Mouse (Mus musculus) MEL-GATA-1-ER (cell line): ENCODE measurements around the gene Anapc7.

ENCODE experiments used
- DNase-seq: peaks from one replicate; pipeline ENCODE4 v3.0.0-alpha.2; 2012; ENCODE audit warnings: low read depth; ENCODE audit errors: extremely low read depth

Anapc7 gene

GRCm38 (mm10) chr5:122493035-122493434, 71.5 kb downstream of the Anapc7 start:
- no peak for DNase-seq

DNA sequence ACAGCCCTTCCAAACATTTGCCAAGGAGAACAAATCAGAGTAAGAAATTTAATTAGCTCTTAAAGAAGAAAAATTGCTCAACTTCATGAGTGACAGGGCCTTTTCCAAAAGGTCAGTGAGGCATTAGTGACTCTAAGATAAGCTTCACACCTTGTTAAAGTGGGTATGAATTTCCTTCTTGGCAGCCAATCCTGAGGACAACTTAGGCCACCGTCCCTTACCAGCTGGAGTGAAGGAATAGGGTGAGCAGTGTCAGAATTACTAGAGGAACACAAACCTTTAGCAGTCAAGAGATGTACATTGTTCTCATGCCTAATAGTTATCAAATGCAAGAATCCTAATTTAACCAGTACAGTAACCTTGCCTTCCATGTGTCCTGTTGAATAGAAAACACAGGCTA, 73.0 kb downstream of the Anapc7 start:
- DNase-seq: no peak
